Mouse (Mus musculus) embryonic fibroblast, embryonic 13.5 days (primary cell): Measurements from ENCODE around the gene Smpdl3b.

ENCODE experiments used
- CTCF ChIP-seq: IDR thresholded peaks from 2 replicates; pipeline ENCODE4 v1.5.1; 2011; ENCODE audit warnings: mild to moderate bottlenecking, control low read depth, low read length, moderate library complexity, borderline replicate concordance; ENCODE audit not compliant: insufficient read depth
- POLR2A ChIP-seq: IDR thresholded peaks from 2 replicates; pipeline ENCODE4 v1.6.1; 2011; ENCODE audit warnings: low read depth, mild to moderate bottlenecking, control low read depth, low read length, moderate library complexity

GRCm38 (mm10) chr4:132799845-132800244, 42.8 kb upstream of the Smpdl3b start:
- TF ChIP-seq POLR2A (no peak), CTCF (no peak)
